Mouse (Mus musculus): ENCODE results near the gene Tnfrsf1b.

DNA sequence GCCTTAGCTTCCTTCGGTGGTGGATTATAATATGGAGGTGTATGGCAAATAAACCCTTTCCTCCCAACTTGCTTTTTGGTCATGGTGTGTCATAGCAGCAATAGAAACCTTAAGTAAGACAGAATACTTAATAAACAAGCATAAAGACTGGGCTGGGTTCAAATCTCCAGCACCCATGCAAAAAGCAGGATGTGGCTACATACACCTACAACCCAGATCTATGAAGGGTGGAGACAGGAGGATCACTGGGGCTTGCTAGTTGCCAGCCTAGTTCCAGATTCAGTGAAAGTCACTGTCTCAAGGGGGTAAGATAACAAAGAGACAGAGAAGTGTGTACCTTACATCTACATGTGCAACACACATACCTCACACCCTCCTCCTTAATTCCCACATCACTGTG is 16.9 kb upstream of the Tnfrsf1b start:
- TF ChIP-seq CTCF (IDR thresholded peaks at IDR 0.05; ENCODE audit: insufficient read depth, low read length) (no peak), POLR2A (IDR thresholded peaks at IDR 0.05; ENCODE audit: borderline replicate concordance, extremely low read depth, low read depth, low read length) (no peak)

All from lung, adult 2 months (tissue).